Comparison of ENCODE assay signal across 19 mouse cellular contexts in the genomic region with DNA sequence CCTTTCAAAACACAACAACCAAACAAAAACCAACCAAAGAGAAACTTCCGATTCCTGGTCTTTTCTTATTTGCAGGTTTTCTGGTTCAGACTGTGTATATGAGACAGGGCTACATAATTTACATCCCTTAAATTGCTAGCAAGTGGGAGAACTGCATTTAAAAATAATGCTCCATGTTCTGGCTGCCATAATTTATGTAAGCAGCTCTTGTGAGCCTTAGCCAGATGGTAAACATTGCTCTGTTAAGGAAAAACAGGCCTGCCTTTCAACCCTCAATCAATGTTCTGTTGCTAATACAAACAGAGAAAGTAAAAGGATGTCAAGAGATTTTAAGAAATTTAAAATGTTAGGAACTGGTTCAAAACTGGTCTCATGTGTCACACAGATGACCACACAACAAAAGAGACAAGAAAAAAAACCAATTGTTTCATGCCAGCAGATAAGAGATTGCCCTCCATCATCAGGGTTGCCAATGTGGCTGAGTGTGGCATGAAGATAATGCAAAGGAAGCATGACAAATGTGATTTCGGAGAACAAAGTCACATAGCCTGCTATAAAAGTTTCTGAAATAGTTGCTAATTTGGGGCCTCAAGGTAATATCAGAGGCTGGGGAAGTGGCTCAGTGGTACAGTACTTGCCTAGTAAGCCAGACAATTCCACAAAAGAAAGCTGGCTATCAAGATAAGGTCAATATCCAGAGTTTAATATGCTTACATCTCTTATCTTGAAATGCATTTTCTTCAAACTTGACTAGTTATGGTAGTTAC. TPM values are rescaled to one million over a fixed set of nuclear protein-coding genes. Genes with fewer than 3 reads are reported as not detected.
DNase-seq lines count a peak whose midpoint lies in the region; ATAC-seq and TF ChIP-seq lines count a peak whose summit lies in the region.
"Had no signal": no experiment of that assay in that cellular context is flagged by ENCODE, and none has a peak within 500 bp of the region (broad histone marks: within the 10 kb centered on the region; RNA-seq: fewer than 3 reads in every experiment).

No protein-coding gene starts in this region.

- no peak overlapping the region for H3K4me2 ChIP-seq in embryonic facial prominence, embryonic 13.5 days
- no peak overlapping the region for H3K4me2 ChIP-seq in kidney, postnatal 0 days (ENCODE audit: low read length)
- peak overlapping the region; percentile 25; the same call in 1 of the 2 replicates for H3K4me2 ChIP-seq in intestine, postnatal 0 days (replicated peaks; ENCODE audit: low read depth)
- H3K4me2 ChIP-seq in stomach, embryonic 15.5 days = no peak overlapping the region
- H3K4me2 ChIP-seq: limb, embryonic 12.5 days; midbrain, embryonic 13.5 days had no signal

- no peak overlapping the region for H3K4me3 ChIP-seq in embryonic facial prominence, embryonic 13.5 days
- H3K4me3 ChIP-seq in embryonic facial prominence, embryonic 10.5 days = no peak overlapping the region
- H3K4me3 ChIP-seq in kidney, postnatal 0 days (replicated peaks; ENCODE audit: low read depth, low read length) = no peak overlapping the region
- no peak overlapping the region for H3K4me3 ChIP-seq in intestine, postnatal 0 days (ENCODE audit: low read depth, low read length)
- no peak overlapping the region for H3K4me3 ChIP-seq in stomach, embryonic 15.5 days (replicated peaks)
- H3K4me3 ChIP-seq: hindbrain, embryonic 10.5 days; limb, embryonic 12.5 days; midbrain, embryonic 13.5 days had no signal

- no peaks in the 10 kb centered on the region for H3K27me3 ChIP-seq in embryonic facial prominence, embryonic 13.5 days
- H3K27me3 ChIP-seq in embryonic facial prominence, embryonic 10.5 days (replicated peaks; ENCODE audit: low read depth, poor library complexity, severe bottlenecking) = no peaks in the 10 kb centered on the region
- H3K27me3 ChIP-seq in kidney, postnatal 0 days (ENCODE audit: insufficient read depth, low read length) = no peaks in the 10 kb centered on the region
- H3K27me3 ChIP-seq in intestine, postnatal 0 days (replicated peaks; ENCODE audit: control insufficient read depth, insufficient read depth, low read length) = no peaks in the 10 kb centered on the region
- no peaks in the 10 kb centered on the region for H3K27me3 ChIP-seq in stomach, embryonic 15.5 days (replicated peaks)
- H3K27me3 ChIP-seq: limb, embryonic 12.5 days; midbrain, embryonic 13.5 days had no signal

- WGBS in embryonic facial prominence, embryonic 13.5 days = 59% methylated on average over 2 of the region's 2 CpGs
- WGBS in embryonic facial prominence, embryonic 10.5 days = 87% methylated on average over 2 of the region's 2 CpGs
- 59% methylated on average over 2 of the region's 2 CpGs for WGBS in kidney, postnatal 0 days
- 55% methylated on average over 2 of the region's 2 CpGs for whole genome bisulfite sequencing in intestine, postnatal 0 days
- 56% methylated on average over 2 of the region's 2 CpGs for WGBS in stomach, embryonic 15.5 days

- H3K9me3 ChIP-seq in embryonic facial prominence, embryonic 13.5 days = no peaks in the 10 kb centered on the region
- 0 out of 2 replicates have a peak, but pooled peaks cover 4% of the 10 kb centered on the region for H3K9me3 ChIP-seq in embryonic facial prominence, embryonic 10.5 days
- no peaks in the 10 kb centered on the region for H3K9me3 ChIP-seq in kidney, postnatal 0 days (replicated peaks; ENCODE audit: low read length)
- no peaks in the 10 kb centered on the region for H3K9me3 ChIP-seq in intestine, postnatal 0 days (ENCODE audit: control insufficient read depth)
- no peaks in the 10 kb centered on the region for H3K9me3 ChIP-seq in stomach, embryonic 15.5 days
- H3K9me3 ChIP-seq: hindbrain, embryonic 10.5 days had no signal

- ATAC-seq in embryonic facial prominence, embryonic 13.5 days (ENCODE audit: insufficient number of reproducible peaks, insufficient read depth, low FRiP score, low TSS enrichment, low read depth) = no peak
- ATAC-seq in kidney, postnatal 0 days (replicated peaks; ENCODE audit: low FRiP score, low read depth) = no peak
- no peak for ATAC-seq in intestine, postnatal 0 days
- ATAC-seq in stomach, embryonic 15.5 days (ENCODE audit: insufficient read depth, low FRiP score, low read depth) = no peak
- ATAC-seq: midbrain, embryonic 13.5 days had no signal

- peaks cover 11% of the 10 kb centered on the region; the same call in 1 of the 2 replicates for H3K4me1 ChIP-seq in embryonic facial prominence, embryonic 13.5 days
- H3K4me1 ChIP-seq in embryonic facial prominence, embryonic 10.5 days = no peaks in the 10 kb centered on the region
- 0 out of 2 replicates have a peak, but pooled peaks cover 8% of the 10 kb centered on the region for H3K4me1 ChIP-seq in kidney, postnatal 0 days (replicated peaks; ENCODE audit: insufficient read depth, low read length)
- H3K4me1 ChIP-seq in intestine, postnatal 0 days (replicated peaks; ENCODE audit: control insufficient read depth, insufficient read depth, low read length) = peaks cover 10% of the 10 kb centered on the region
- peaks cover 3% of the 10 kb centered on the region; the same call in 1 of the 2 replicates for H3K4me1 ChIP-seq in stomach, embryonic 15.5 days
- H3K4me1 ChIP-seq: hindbrain, embryonic 10.5 days had no signal

- H3K9ac ChIP-seq in embryonic facial prominence, embryonic 13.5 days = no peak overlapping the region
- H3K9ac ChIP-seq in kidney, postnatal 0 days (ENCODE audit: low read depth, low read length) = no peak overlapping the region
- H3K9ac ChIP-seq in intestine, postnatal 0 days (ENCODE audit: low read depth, low read length) = no peak overlapping the region
- no peak overlapping the region for H3K9ac ChIP-seq in stomach, embryonic 15.5 days
- H3K9ac ChIP-seq: limb, embryonic 12.5 days; midbrain, embryonic 13.5 days had no signal

- H3K27ac ChIP-seq in embryonic facial prominence, embryonic 13.5 days = peak overlapping the region; percentile 55
- no peak overlapping the region for H3K27ac ChIP-seq in embryonic facial prominence, embryonic 10.5 days (replicated peaks)
- H3K27ac ChIP-seq in kidney, postnatal 0 days = no peak overlapping the region
- no peak overlapping the region for H3K27ac ChIP-seq in intestine, postnatal 0 days (ENCODE audit: low read depth, low read length)
- H3K27ac ChIP-seq in stomach, embryonic 15.5 days = peak overlapping the region; percentile 36; the same call in 1 of the 2 replicates
- H3K27ac ChIP-seq: hindbrain, embryonic 10.5 days; limb, embryonic 12.5 days; midbrain, embryonic 13.5 days had no signal

- TF ChIP-seq CTCF in kidney, postnatal 0 days (IDR thresholded peaks at IDR 0.05; ENCODE audit: low read depth) = no peak
- TF ChIP-seq CTCF in intestine, postnatal 0 days (IDR thresholded peaks at IDR 0.05; ENCODE audit: low read depth) = no peak

- no peaks in the 10 kb centered on the region for H3K36me3 ChIP-seq in embryonic facial prominence, embryonic 13.5 days
- 0 out of 2 replicates have a peak, but pooled peaks cover 4% of the 10 kb centered on the region for H3K36me3 ChIP-seq in embryonic facial prominence, embryonic 10.5 days (replicated peaks)
- H3K36me3 ChIP-seq in kidney, postnatal 0 days (ENCODE audit: insufficient read depth, low read length) = no peaks in the 10 kb centered on the region
- H3K36me3 ChIP-seq in intestine, postnatal 0 days (ENCODE audit: control insufficient read depth, insufficient read depth) = no peaks in the 10 kb centered on the region
- H3K36me3 ChIP-seq in stomach, embryonic 15.5 days = no peaks in the 10 kb centered on the region
- H3K36me3 ChIP-seq: limb, embryonic 12.5 days had no signal

- no peak for DNase-seq in embryonic facial prominence, embryonic 10.5 days (ENCODE audit: low spot score)
- peak; percentile 67 for DNase-seq in kidney, postnatal 0 days (ENCODE audit: low spot score)
- DNase-seq in kidney, postnatal 14 days = no peak
- no peak for DNase-seq in gastrocnemius, postnatal 4 days (ENCODE audit: low spot score in 2 of 2)
- DNase-seq in ovary, postnatal 14 days (ENCODE audit: low spot score) = no peak
- DNase-seq: adrenal gland, postnatal 25 days; heart, adult 18-20 months; kidney, adult 18-20 months; kidney, postnatal 4 days; lung, postnatal 10 days; thymus, postnatal 25 days had no signal

RNA-seq across cellular contexts. Expression of a gene that starts 10.5 kb away (rescaled TPM):
- polyA plus RNA-seq in embryonic facial prominence, embryonic 13.5 days (2015; fragmentation: Nextera tagmentation; extraction: Ambion mirVana) = 66.0 and 67.4 TPM in 2 replicates
- 57.4 and 57.9 TPM in 2 replicates for polyA plus RNA-seq in embryonic facial prominence, embryonic 10.5 days (2016; fragmentation: Nextera tagmentation; extraction: Ambion mirVana)
- 82.4 and 85.9 TPM in 2 replicates for polyA plus RNA-seq in kidney, postnatal 0 days (2015; fragmentation: Nextera tagmentation; extraction: Ambion mirVana)
- 43.6 and 44.7 TPM in 2 replicates for polyA plus RNA-seq in intestine, postnatal 0 days (2015; fragmentation: Nextera tagmentation; extraction: Ambion mirVana)
- 76.0 and 83.0 TPM in 2 replicates for polyA plus RNA-seq in stomach, embryonic 15.5 days (2015; fragmentation: Nextera tagmentation; extraction: Ambion mirVana)
- total RNA-seq in gastrocnemius, postnatal 4 days (2021) = 10 to 100 TPM; 44.7 to 58.6 TPM

RNA-seq across cellular contexts. Expression of a gene that starts 10.5 kb away (rescaled TPM):
- polyA plus RNA-seq in embryonic facial prominence, embryonic 13.5 days (2015; fragmentation: Nextera tagmentation; extraction: Ambion mirVana) = 0.22 and 0.72 TPM in 2 replicates
- 0.30 and 0.37 TPM in 2 replicates for polyA plus RNA-seq in embryonic facial prominence, embryonic 10.5 days (2016; fragmentation: Nextera tagmentation; extraction: Ambion mirVana)
- polyA plus RNA-seq in kidney, postnatal 0 days (2015; fragmentation: Nextera tagmentation; extraction: Ambion mirVana) = 0.28 and 0.62 TPM in 2 replicates
- 0.07 and 0.14 TPM in 2 replicates for polyA plus RNA-seq in intestine, postnatal 0 days (2015; fragmentation: Nextera tagmentation; extraction: Ambion mirVana)
- 0.36 TPM in 2 replicates for polyA plus RNA-seq in stomach, embryonic 15.5 days (2015; fragmentation: Nextera tagmentation; extraction: Ambion mirVana)
- under 1 TPM; 0.13 to 0.61 TPM for total RNA-seq in gastrocnemius, postnatal 4 days (2021)
- polyA plus RNA-seq: stomach, embryonic 14.5 days had no signal

RNA-seq across cellular contexts. Expression of a gene that starts 56.8 kb away (rescaled TPM):
- not detected in 2 replicates for polyA plus RNA-seq in embryonic facial prominence, embryonic 13.5 days (2015; fragmentation: Nextera tagmentation; extraction: Ambion mirVana)
- polyA plus RNA-seq in embryonic facial prominence, embryonic 10.5 days (2016; fragmentation: Nextera tagmentation; extraction: Ambion mirVana) = not detected in 2 replicates
- polyA plus RNA-seq in kidney, postnatal 0 days (2015; fragmentation: Nextera tagmentation; extraction: Ambion mirVana) = not detected in 2 replicates
- not detected in 2 replicates for polyA plus RNA-seq in intestine, postnatal 0 days (2015; fragmentation: Nextera tagmentation; extraction: Ambion mirVana)
- not detected in 2 replicates for polyA plus RNA-seq in stomach, embryonic 15.5 days (2015; fragmentation: Nextera tagmentation; extraction: Ambion mirVana)
- total RNA-seq in gastrocnemius, postnatal 4 days (2021) = not detected
- total RNA-seq: adrenal gland, postnatal 25 days; heart, adult 18-20 months had no signal
- polyA plus RNA-seq: cortical plate, adult 2 months; hindbrain, embryonic 10.5 days; limb, embryonic 12.5 days; midbrain, embryonic 13.5 days; stomach, embryonic 14.5 days had no signal

Comparison
In these comparisons a context has a peak if more than half of its experiments do, and no peak if none do; other contexts are left out.
1. H3K27ac ChIP-seq: peak in embryonic facial prominence, embryonic 13.5 days (single experiment) and stomach, embryonic 15.5 days (single experiment); none in embryonic facial prominence, embryonic 10.5 days (single experiment), kidney, postnatal 0 days (single experiment) and intestine, postnatal 0 days (single experiment).